15 mouse cellular contexts compared by ENCODE assay signal in genomic region chr3:66295236-66295635, GRCm38 (mm10). TPM values are rescaled to one million over a fixed set of nuclear protein-coding genes. Genes with fewer than 3 reads are reported as not detected.
A peak's percentile ranks its signal among the peaks of the same experiment; 100 is the strongest.
DNase-seq lines count a peak whose midpoint lies in the region; ATAC-seq lines count a peak whose summit lies in the region.
"Had no signal": no experiment of that assay in that cellular context is flagged by ENCODE, and none has a peak within 500 bp of the region (broad histone marks: within the 10 kb centered on the region; RNA-seq: fewer than 3 reads in every experiment).

No protein-coding gene starts in this region.

- peak overlapping the region; percentile 43 for H3K4me2 ChIP-seq in kidney, embryonic 16.5 days (replicated peaks; ENCODE audit: low read depth, low read length)
- peak overlapping the region; percentile 19 for H3K4me2 ChIP-seq in forebrain, embryonic 12.5 days
- H3K4me2 ChIP-seq in hindbrain, embryonic 12.5 days (replicated peaks), result no peak overlapping the region
- H3K4me2 ChIP-seq in midbrain, embryonic 15.5 days, result no peak overlapping the region; the same call in 1 of the 2 replicates
- H3K4me2 ChIP-seq: heart, embryonic 15.5 days had no signal

- H3K4me3 ChIP-seq in kidney, embryonic 16.5 days (ENCODE audit: low read length), result peak overlapping the region; percentile 35
- H3K4me3 ChIP-seq in forebrain, embryonic 12.5 days (replicated peaks), result no peak overlapping the region
- H3K4me3 ChIP-seq in hindbrain, embryonic 12.5 days, result no peak overlapping the region
- H3K4me3 ChIP-seq in midbrain, embryonic 15.5 days, result no peak overlapping the region
- H3K4me3 ChIP-seq: heart, embryonic 15.5 days had no signal

- H3K36me3 ChIP-seq in kidney, embryonic 16.5 days (ENCODE audit: insufficient read depth, low read length), result no peaks in the 10 kb centered on the region; the same call in 1 of the 2 replicates
- no peaks in the 10 kb centered on the region for H3K36me3 ChIP-seq in forebrain, embryonic 12.5 days (replicated peaks)
- no peaks in the 10 kb centered on the region for H3K36me3 ChIP-seq in hindbrain, embryonic 12.5 days
- H3K36me3 ChIP-seq in midbrain, embryonic 15.5 days (replicated peaks), result no peaks in the 10 kb centered on the region
- H3K36me3 ChIP-seq: G1E; heart, embryonic 15.5 days had no signal

- H3K9me3 ChIP-seq in kidney, embryonic 16.5 days (ENCODE audit: low read length), result no peaks in the 10 kb centered on the region
- no peaks in the 10 kb centered on the region for H3K9me3 ChIP-seq in forebrain, embryonic 12.5 days
- 0 out of 2 replicates have a peak, but pooled peaks cover 5% of the 10 kb centered on the region for H3K9me3 ChIP-seq in hindbrain, embryonic 12.5 days (replicated peaks)
- H3K9me3 ChIP-seq in midbrain, embryonic 15.5 days, result no peaks in the 10 kb centered on the region
- H3K9me3 ChIP-seq: G1E; heart, embryonic 15.5 days had no signal

- 80% methylated on average over 9 of the region's 9 CpGs for WGBS in kidney, embryonic 16.5 days
- WGBS in forebrain, embryonic 12.5 days, result 14% methylated on average over 9 of the region's 9 CpGs
- WGBS in hindbrain, embryonic 12.5 days, result 27% methylated on average over 9 of the region's 9 CpGs
- 9% methylated on average over 9 of the region's 9 CpGs for WGBS in midbrain, embryonic 15.5 days

- H3K27ac ChIP-seq in kidney, embryonic 16.5 days (ENCODE audit: low read length), result peak overlapping the region; percentile 79
- H3K27ac ChIP-seq in forebrain, embryonic 12.5 days, result no peak overlapping the region
- peak overlapping the region; percentile 56; the same call in 1 of the 2 replicates for H3K27ac ChIP-seq in hindbrain, embryonic 12.5 days
- no peak overlapping the region for H3K27ac ChIP-seq in midbrain, embryonic 15.5 days
- H3K27ac ChIP-seq: heart, embryonic 15.5 days had no signal

- peaks cover 24% of the 10 kb centered on the region for H3K4me1 ChIP-seq in kidney, embryonic 16.5 days (ENCODE audit: insufficient read depth, low read length)
- peaks cover 23% of the 10 kb centered on the region for H3K4me1 ChIP-seq in forebrain, embryonic 12.5 days
- peaks cover 17% of the 10 kb centered on the region for H3K4me1 ChIP-seq in hindbrain, embryonic 12.5 days
- H3K4me1 ChIP-seq in midbrain, embryonic 15.5 days, result peaks cover 9% of the 10 kb centered on the region

- ATAC-seq in kidney, embryonic 16.5 days (ENCODE audit: low FRiP score, low TSS enrichment), result no peak
- ATAC-seq in forebrain, embryonic 12.5 days (ENCODE audit: low FRiP score), result 0 out of 2 replicates have a peak, but pooled peaks have one; percentile 28
- peak; percentile 77 for ATAC-seq in hindbrain, embryonic 12.5 days (ENCODE audit: low FRiP score)
- ATAC-seq in midbrain, embryonic 15.5 days (replicated peaks), result 0 out of 2 replicates have a peak, but pooled peaks have one; percentile 18
- ATAC-seq: liver, postnatal 0 days had no signal

- H3K9ac ChIP-seq in kidney, embryonic 16.5 days (replicated peaks; ENCODE audit: low read length), result peak overlapping the region; percentile 57
- H3K9ac ChIP-seq in forebrain, embryonic 12.5 days, result no peak overlapping the region
- H3K9ac ChIP-seq in hindbrain, embryonic 12.5 days, result no peak overlapping the region
- no peak overlapping the region for H3K9ac ChIP-seq in midbrain, embryonic 15.5 days
- H3K9ac ChIP-seq: heart, embryonic 15.5 days; liver, postnatal 0 days had no signal

- H3K27me3 ChIP-seq in kidney, embryonic 16.5 days (ENCODE audit: insufficient read depth, low read length), result no peaks in the 10 kb centered on the region
- H3K27me3 ChIP-seq in forebrain, embryonic 12.5 days, result no peaks in the 10 kb centered on the region
- no peaks in the 10 kb centered on the region for H3K27me3 ChIP-seq in hindbrain, embryonic 12.5 days
- H3K27me3 ChIP-seq in midbrain, embryonic 15.5 days (replicated peaks), result no peaks in the 10 kb centered on the region
- H3K27me3 ChIP-seq: heart, embryonic 15.5 days had no signal

- DNase-seq in kidney, postnatal 25 days, result no peak
- no peak for DNase-seq in adrenal gland, adult 2 months
- DNase-seq in right cerebral cortex, adult 2 months (ENCODE audit: low spot score in 2 of 2), result no peak
- no peak for DNase-seq in T-cell, adult 2 months (ENCODE audit: low spot score)
- DNase-seq: adrenal gland, postnatal 36 days; liver, postnatal 0 days; right cerebral cortex, adult 18-20 months had no signal

RNA-seq across cellular contexts. Expression of gene Veph1, which starts 1.4 kb away (rescaled TPM):
- 11.9 and 17.6 TPM in 2 replicates for polyA plus RNA-seq in kidney, embryonic 16.5 days (2015; fragmentation: Nextera tagmentation; extraction: Ambion mirVana)
- polyA plus RNA-seq in forebrain, embryonic 12.5 days (2016; fragmentation: Nextera tagmentation; extraction: Ambion mirVana), result 10.6 and 16.7 TPM in 2 replicates
- 20.1 and 21.8 TPM in 2 replicates for polyA plus RNA-seq in hindbrain, embryonic 12.5 days (2016; fragmentation: Nextera tagmentation; extraction: Ambion mirVana)
- polyA plus RNA-seq in midbrain, embryonic 15.5 days (2015; fragmentation: Nextera tagmentation; extraction: Ambion mirVana), result 6.4 and 6.8 TPM in 2 replicates
- total RNA-seq in adrenal gland, adult 2 months (2021), result under 1 TPM in 1 of 2 experiments, not detected in 1; 0.09 TPM
- polyA plus RNA-seq in adrenal gland, adult 2 months (2012; rRNA removed), result not detected in 2 replicates
- total RNA-seq: adrenal gland, postnatal 36 days; granulocyte monocyte progenitor cell, adult 5-6 weeks; megakaryocyte progenitor cell, adult 5-6 weeks had no signal
- polyA plus RNA-seq: G1E; liver, postnatal 0 days had no signal

Comparison
In these comparisons a context has a peak if more than half of its experiments do, and no peak if none do; other contexts are left out.
1. H3K27ac ChIP-seq: peak in kidney, embryonic 16.5 days (single experiment) and hindbrain, embryonic 12.5 days (single experiment); none in forebrain, embryonic 12.5 days (single experiment) and midbrain, embryonic 15.5 days (single experiment).
2. H3K4me2 ChIP-seq: peak in kidney, embryonic 16.5 days (single experiment) and forebrain, embryonic 12.5 days (single experiment); none in hindbrain, embryonic 12.5 days (single experiment) and midbrain, embryonic 15.5 days (single experiment).